Mouse (Mus musculus): ENCODE data around the gene Sytl2. TPM values are rescaled to one million over a fixed set of nuclear protein-coding genes. Genes with fewer than 3 reads are reported as not detected.

Gene Sytl2
- polyA plus RNA-seq, 2 experiments from 2014 or later: 46.9 to 47.7 TPM

Other genes starting within 250 kb of the Sytl2 start
- gene Picalm, start 172.0 kb upstream of the Sytl2 start, polyA plus RNA-seq (2017; shearing (Covaris generic)): 10 to 100 TPM; 49.0 to 71.7 TPM
- gene Ccdc83, start 36.5 kb upstream of the Sytl2 start, polyA plus RNA-seq (2017; shearing (Covaris generic)): not detected
- gene Ccdc89, start 124.3 kb downstream of the Sytl2 start, polyA plus RNA-seq (2017; shearing (Covaris generic)): not detected
- gene Crebzf, start 140.5 kb downstream of the Sytl2 start, polyA plus RNA-seq (2017; shearing (Covaris generic)): 10 to 100 TPM; 13.7 to 29.0 TPM
- 10 to 100 TPM; 67.2 to 77.1 TPM for gene Tmem126a, start 155.0 kb downstream of the Sytl2 start, polyA plus RNA-seq (2017; shearing (Covaris generic))
- 10 to 100 TPM; 40.1 to 42.2 TPM for gene Tmem126b, start 173.7 kb downstream of the Sytl2 start, polyA plus RNA-seq (2017; shearing (Covaris generic))
- gene Dlg2, start 174.4 kb downstream of the Sytl2 start, polyA plus RNA-seq (2017; shearing (Covaris generic)): under 1 TPM; 0.50 to 0.86 TPM

Measured in CD4-positive, CD25-positive, alpha-beta regulatory T cell, adult 4 months (primary cell).